Mouse (Mus musculus) stomach, postnatal 0 days (tissue): ENCODE measurements at regions not wholly inside any gene's neighbourhood (a gene's known extent, or its start where the extent isn't known, plus 50 kb on each side); places are given as distances from the start of the nearest gene placed in this dataset.

ENCODE experiments used
- CTCF ChIP-seq: IDR thresholded peaks from 2 replicates; pipeline ENCODE4 v1.5.1; 2016; ENCODE audit warnings: antibody characterized with exemption, low read depth, mild to moderate bottlenecking, moderate library complexity
- EP300 ChIP-seq: optimal IDR thresholded peaks from 2 replicates; pipeline ENCODE3; 2016; ENCODE audit warnings: antibody characterized with exemption

DNA sequence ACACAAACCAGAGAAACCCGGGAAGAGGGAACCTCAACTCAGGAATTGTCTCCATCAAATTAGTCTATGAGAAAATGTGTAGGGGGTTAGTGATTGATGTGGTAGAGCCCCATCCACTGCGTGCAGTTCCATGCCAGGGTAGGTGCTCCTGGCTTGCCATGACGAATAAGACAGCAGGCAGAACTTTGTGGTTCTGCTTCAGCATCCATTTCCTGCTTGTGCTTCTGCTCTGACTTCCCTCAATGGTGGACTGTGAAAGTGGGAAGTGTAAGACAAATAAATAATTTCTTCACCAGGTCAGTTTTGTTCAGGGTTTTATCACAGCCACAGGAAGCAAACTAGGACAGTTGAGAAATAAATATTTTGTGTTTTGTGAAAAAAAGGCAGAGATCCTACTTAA lies 150.9 kb upstream of the Pdcd1 start:
- TF ChIP-seq CTCF = no peak
- no peak for TF ChIP-seq EP300
